Mouse (Mus musculus) MEL (cell line): ENCODE results near the gene Slc2a9. TPM values are rescaled to one million over a fixed set of nuclear protein-coding genes. Genes with fewer than 3 reads are reported as not detected.

ENCODE experiments used
- DNase-seq: peaks from one replicate; pipeline ENCODE4 v3.0.0; 2011; ENCODE audit warnings: low read depth, low spot score
- H3K27ac ChIP-seq: 2 replicates; pipeline ENCODE4 v1.5.1; 2012; ENCODE audit warnings: low read depth, mild to moderate bottlenecking, control low read depth, low read length, moderate library complexity; ENCODE audit not compliant: control insufficient read depth
- H3K27me3 ChIP-seq, 2 experiments: fragments of 150-350 bp in 1 of 2; sonication (generic) in 1 of 2; 2 replicates each; pipeline ENCODE4 v1.6.1; 2012; ENCODE audit warnings: low read length in 2 of 2, mild to moderate bottlenecking in 2 of 2, improper control_type of control experiment in 1 of 2, moderate library complexity in 1 of 2; ENCODE audit not compliant: insufficient read depth in 2 of 2, control insufficient read depth in 1 of 2
- H3K36me3 ChIP-seq, 2 experiments: 2 replicates each; pipeline ENCODE4 v1.6.1; 2012 to 2014; ENCODE audit warnings: low read length in 2 of 2, improper control_type of control experiment in 1 of 2, inconsistent platforms in 1 of 2, mild to moderate bottlenecking in 1 of 2; ENCODE audit not compliant: insufficient read depth in 2 of 2, control insufficient read depth in 1 of 2
- H3K4me1 ChIP-seq, 2 experiments: fragments of 150-350 bp in 1 of 2; sonication (generic) in 1 of 2; 2 replicates each; pipeline ENCODE4 v1.6.1; 2012; ENCODE audit warnings: low read length in 2 of 2, improper control_type of control experiment in 1 of 2, mild to moderate bottlenecking in 1 of 2; ENCODE audit not compliant: insufficient read depth in 2 of 2, control insufficient read depth in 1 of 2
- H3K4me3 ChIP-seq, 2 experiments: fragments of 150-350 bp in 1 of 2; sonication (generic) in 1 of 2; 2 replicates each; pipeline ENCODE4 v1.5.1; 2012; ENCODE audit warnings: low read depth in 2 of 2, low read length in 2 of 2, mild to moderate bottlenecking in 2 of 2, moderate library complexity in 2 of 2, control low read depth in 1 of 2, improper control_type of control experiment in 1 of 2; ENCODE audit not compliant: control insufficient read depth in 1 of 2, insufficient read depth in 1 of 2
- H3K79me2 ChIP-seq: 2 replicates; pipeline ENCODE4 v1.6.1; 2012; ENCODE audit warnings: mild to moderate bottlenecking, low read length, moderate library complexity; ENCODE audit not compliant: control insufficient read depth, poor library complexity, insufficient read depth
- H3K9ac ChIP-seq: 2 replicates; pipeline ENCODE4 v1.6.1; 2012; ENCODE audit warnings: low read depth, mild to moderate bottlenecking, control low read depth, low read length, moderate library complexity; ENCODE audit not compliant: control insufficient read depth, poor library complexity, severe bottlenecking
- H3K9me3 ChIP-seq: fragments of 150-350 bp; sonication (generic); replicated peaks from 2 replicates; pipeline ENCODE4 v1.6.1; 2012; ENCODE audit warnings: mild to moderate bottlenecking, low read length, improper control_type of control experiment, moderate library complexity; ENCODE audit not compliant: insufficient read depth
- BHLHE40 ChIP-seq: IDR thresholded peaks from 2 replicates; pipeline ENCODE4 v1.6.1; 2012; ENCODE audit warnings: low read depth, mild to moderate bottlenecking, inconsistent platforms, low read length, improper control_type of control experiment, borderline replicate concordance
- CHD1 ChIP-seq: IDR thresholded peaks from 2 replicates; pipeline ENCODE4 v1.6.1; 2012; ENCODE audit warnings: low read depth, mild to moderate bottlenecking, inconsistent platforms, low read length, improper control_type of control experiment
- CHD2 ChIP-seq: IDR thresholded peaks from 2 replicates; pipeline ENCODE4 v1.6.1; 2011; ENCODE audit warnings: low read length, improper control_type of control experiment
- CTCF ChIP-seq, 3 experiments: IDR thresholded peaks in 2 of 3; conservative IDR thresholded peaks in 1 of 3; 2 replicates each; pipeline ENCODE4 v1.5.1; 2011 to 2012; ENCODE audit warnings: low read length in 3 of 3, low read depth in 2 of 3, mild to moderate bottlenecking in 2 of 3, improper control_type of control experiment in 1 of 3, inconsistent platforms in 1 of 3, mixed read lengths in 1 of 3, moderate library complexity in 1 of 3; ENCODE audit not compliant: control insufficient read depth in 1 of 3, insufficient read depth in 1 of 3, poor library complexity in 1 of 3, severe bottlenecking in 1 of 3
- E2F4 ChIP-seq: IDR thresholded peaks from 2 replicates; pipeline ENCODE4 v1.6.1; 2011; ENCODE audit warnings: low read depth, low read length, improper control_type of control experiment, borderline replicate concordance
- ELF1 ChIP-seq: IDR thresholded peaks from 2 replicates; pipeline ENCODE4 v1.6.1; 2014; ENCODE audit warnings: low read depth, mild to moderate bottlenecking, inconsistent platforms, low read length, improper control_type of control experiment, moderate library complexity
- EP300 ChIP-seq, 2 experiments: IDR thresholded peaks; 2 replicates each; pipeline ENCODE4 v1.6.1; 2011; ENCODE audit warnings: improper control_type of control experiment in 2 of 2, low read length in 2 of 2, low read depth in 1 of 2, mild to moderate bottlenecking in 1 of 2
- ETS1 ChIP-seq: IDR thresholded peaks from 2 replicates; pipeline ENCODE4 v1.6.1; 2012; ENCODE audit warnings: low read depth, mild to moderate bottlenecking, inconsistent platforms, low read length, improper control_type of control experiment, moderate library complexity
- GABPA ChIP-seq: IDR thresholded peaks from 2 replicates; pipeline ENCODE4 v1.6.1; 2012; ENCODE audit warnings: low read depth, mild to moderate bottlenecking, inconsistent platforms, low read length, improper control_type of control experiment, moderate library complexity
- GATA1 ChIP-seq: IDR thresholded peaks from 2 replicates; pipeline ENCODE4 v1.6.1; 2011; ENCODE audit warnings: low read depth, low read length, improper control_type of control experiment
- HCFC1 ChIP-seq: IDR thresholded peaks from 2 replicates; pipeline ENCODE4 v1.6.1; 2012; ENCODE audit warnings: low read depth, mild to moderate bottlenecking, inconsistent platforms, low read length, improper control_type of control experiment, moderate library complexity
- JUND ChIP-seq: IDR thresholded peaks from 2 replicates; pipeline ENCODE4 v1.6.1; 2011; ENCODE audit warnings: low read depth, mild to moderate bottlenecking, improper control_type of control experiment, low read length
- KAT2A ChIP-seq: conservative IDR thresholded peaks from 2 replicates; pipeline ENCODE4 v1.6.1; 2012; ENCODE audit warnings: low read depth, low read length, improper control_type of control experiment, inconsistent platforms
- MAX ChIP-seq: IDR thresholded peaks from 2 replicates; pipeline ENCODE4 v1.6.1; 2011; ENCODE audit warnings: low read length, improper control_type of control experiment
- MEF2A ChIP-seq: IDR thresholded peaks from 2 replicates; pipeline ENCODE4 v1.6.1; 2014; ENCODE audit warnings: low read depth, mild to moderate bottlenecking, inconsistent platforms, low read length, improper control_type of control experiment; ENCODE audit not compliant: poor library complexity, insufficient replicate concordance, severe bottlenecking; ENCODE audit errors: extremely low read depth
- MXI1 ChIP-seq: IDR thresholded peaks from 2 replicates; pipeline ENCODE4 v1.6.1; 2011; ENCODE audit warnings: mild to moderate bottlenecking, low read depth, low read length, improper control_type of control experiment
- MYB ChIP-seq: IDR thresholded peaks from 2 replicates; pipeline ENCODE4 v1.6.1; 2011; ENCODE audit warnings: mild to moderate bottlenecking, low read depth, low read length, improper control_type of control experiment
- MYC ChIP-seq: IDR thresholded peaks from 2 replicates; pipeline ENCODE4 v1.6.1; 2011; ENCODE audit warnings: low read depth, mild to moderate bottlenecking, low read length, improper control_type of control experiment, moderate library complexity
- NELFE ChIP-seq: IDR thresholded peaks from 2 replicates; pipeline ENCODE4 v1.6.1; 2011; ENCODE audit warnings: low read depth, low read length, improper control_type of control experiment
- NRF1 ChIP-seq: IDR thresholded peaks from 2 replicates; pipeline ENCODE4 v1.6.1; 2014; ENCODE audit warnings: low read depth, mild to moderate bottlenecking, inconsistent platforms, low read length, improper control_type of control experiment, moderate library complexity; ENCODE audit not compliant: poor library complexity, insufficient read depth, severe bottlenecking
- POLR2A ChIP-seq, 2 experiments: IDR thresholded peaks; 2 replicates each; pipeline ENCODE4 v1.6.1; 2011 to 2012; ENCODE audit warnings: low read length in 2 of 2, mild to moderate bottlenecking in 2 of 2, control low read depth in 1 of 2, improper control_type of control experiment in 1 of 2, low read depth in 1 of 2, moderate library complexity in 1 of 2; ENCODE audit not compliant: control insufficient read depth in 1 of 2, insufficient read depth in 1 of 2, poor library complexity in 1 of 2
- POLR2AphosphoS2 ChIP-seq: IDR thresholded peaks from 2 replicates; pipeline ENCODE4 v1.6.1; 2011; ENCODE audit warnings: low read length, improper control_type of control experiment
- POLR2AphosphoS5 ChIP-seq: IDR thresholded peaks from 2 replicates; pipeline ENCODE4 v1.6.1; 2012; ENCODE audit warnings: low read depth, borderline replicate concordance, mild to moderate bottlenecking, inconsistent platforms, low read length, moderate library complexity, mixed read lengths
- RAD21 ChIP-seq: IDR thresholded peaks from 2 replicates; pipeline ENCODE4 v1.6.1; 2011; ENCODE audit warnings: mild to moderate bottlenecking, low read depth, low read length, improper control_type of control experiment
- RCOR1 ChIP-seq: IDR thresholded peaks from 2 replicates; pipeline ENCODE4 v1.6.1; 2012; ENCODE audit warnings: low read depth, mild to moderate bottlenecking, inconsistent platforms, low read length, improper control_type of control experiment
- SIN3A ChIP-seq: IDR thresholded peaks from 2 replicates; pipeline ENCODE4 v1.6.1; 2012; ENCODE audit warnings: low read length, improper control_type of control experiment, inconsistent platforms
- SMC3 ChIP-seq: IDR thresholded peaks from 2 replicates; pipeline ENCODE4 v1.6.1; 2011; ENCODE audit warnings: low read depth, low read length, improper control_type of control experiment
- TAL1 ChIP-seq: IDR thresholded peaks from 2 replicates; pipeline ENCODE4 v1.6.1; 2012; ENCODE audit warnings: mild to moderate bottlenecking, inconsistent platforms, low read length, moderate library complexity, mixed read lengths
- TBP ChIP-seq: IDR thresholded peaks from 2 replicates; pipeline ENCODE4 v1.8.0; 2011; ENCODE audit warnings: low read depth, low read length, improper control_type of control experiment
- TCF12 ChIP-seq: IDR thresholded peaks from 2 replicates; pipeline ENCODE4 v1.6.1; 2014; ENCODE audit warnings: low read depth, mild to moderate bottlenecking, inconsistent platforms, low read length, improper control_type of control experiment, moderate library complexity
- UBTF ChIP-seq: IDR thresholded peaks from 2 replicates; pipeline ENCODE4 v1.6.1; 2012; ENCODE audit warnings: low read depth, mild to moderate bottlenecking, inconsistent platforms, low read length, improper control_type of control experiment, moderate library complexity, borderline replicate concordance; ENCODE audit not compliant: insufficient read depth
- USF1 ChIP-seq: IDR thresholded peaks from 2 replicates; pipeline ENCODE4 v1.6.1; 2014; ENCODE audit warnings: low read depth, mild to moderate bottlenecking, inconsistent platforms, low read length, improper control_type of control experiment, moderate library complexity
- USF2 ChIP-seq, 2 experiments: IDR thresholded peaks; 2 replicates each; pipeline ENCODE4 v1.6.1; 2011 to 2012; ENCODE audit warnings: improper control_type of control experiment in 2 of 2, low read length in 2 of 2, borderline replicate concordance in 1 of 2, inconsistent platforms in 1 of 2, low read depth in 1 of 2, mild to moderate bottlenecking in 1 of 2; ENCODE audit not compliant: insufficient read depth in 1 of 2
- ZC3H11A ChIP-seq: IDR thresholded peaks from 2 replicates; pipeline ENCODE4 v1.6.1; 2012; ENCODE audit warnings: low read depth, mild to moderate bottlenecking, inconsistent platforms, low read length, improper control_type of control experiment
- ZKSCAN1 ChIP-seq: IDR thresholded peaks from 2 replicates; pipeline ENCODE4 v1.6.1; 2012; ENCODE audit warnings: low read depth, mild to moderate bottlenecking, inconsistent platforms, low read length, improper control_type of control experiment, moderate library complexity
- ZMIZ1 ChIP-seq: IDR thresholded peaks from 2 replicates; pipeline ENCODE4 v1.6.1; 2012; ENCODE audit warnings: low read depth, mild to moderate bottlenecking, inconsistent platforms, low read length, improper control_type of control experiment, moderate library complexity
- ZNF384 ChIP-seq: IDR thresholded peaks from 2 replicates; pipeline ENCODE4 v1.6.1; 2012; ENCODE audit warnings: low read depth, mild to moderate bottlenecking, inconsistent platforms, low read length, improper control_type of control experiment
- polyA plus RNA-seq, 2 experiments: library from polyadenylated mRNA; stranded (reverse) in 1 of 2; unstranded in 1 of 2; fragments of >175 nt in 1 of 2; fragments of >200 nt in 1 of 2; gene quantifications; 2 replicates each; pipeline versions ENCODE4 v1.2.1 to v1.2.4; 2012; ENCODE audit warnings: low replicate concordance in 2 of 2, low read depth in 1 of 2; ENCODE audit not compliant: insufficient read length in 2 of 2, insufficient read depth in 1 of 2, missing spikeins in 1 of 2
- total RNA-seq: library from RNA; depleted of rRNA; stranded (reverse); fragments of 300-350 nt; gene quantifications from 2 replicates; pipeline ENCODE4 v1.2.3, GENCODE M21; 2012

The Slc2a9 gene
- total and polyA plus RNA-seq, 3 experiments: 1.1 to 4.2 TPM; not detected in 1

GRCm38 (mm10) chr5:38483518-38484110 is 19.3 kb downstream of the Slc2a9 start:
- H3K4me1 ChIP-seq: peaks cover 4 to 41% of the 10 kb centered on the region in 2 experiments
- no peaks in the 10 kb centered on the region for H3K9me3 ChIP-seq
- no peaks in the 10 kb centered on the region for H3K79me2 ChIP-seq
- H3K9ac ChIP-seq: no peak overlapping the region
- peaks cover 0 to 14% of the 10 kb centered on the region in 2 experiments; a peak in 2 of 4 replicates for H3K36me3 ChIP-seq
- H3K27ac ChIP-seq: no peak overlapping the region
- H3K4me3 ChIP-seq: no peak overlapping the region
- H3K27me3 ChIP-seq: no peaks in the 10 kb centered on the region
- peak; percentile 52 for DNase-seq
- TF ChIP-seq POLR2AphosphoS5 (no peak), ZKSCAN1 (peak; percentile 63; the same call in 1 of the 2 replicates), RAD21 (no peak), TAL1 (no peak), MXI1 (no peak), USF2 (IDR thresholded peaks at IDR 0.05; ENCODE audit: borderline replicate concordance in 1 of 2, insufficient read depth in 1 of 2, low read depth in 1 of 2, low read length in 2 of 2) (no peak), ZNF384 (peak; percentile 99), SIN3A (peak; percentile 46; the same call in 1 of the 2 replicates), POLR2AphosphoS2 (no peak), KAT2A (no peak), CHD1 (no peak), NRF1 (no peak), NELFE (no peak), SMC3 (no peak), BHLHE40 (no peak; the same call in 1 of the 2 replicates), MYC (no peak), TCF12 (no peak), ELF1 (no peak), ETS1 (0 out of 2 replicates have a peak, but pooled peaks have one; percentile 16), ZC3H11A (no peak), JUND (no peak), CTCF (IDR thresholded peaks at IDR 0.05 in 2 of 3, conservative IDR thresholded peaks at IDR 0.05 in 1 of 3; ENCODE audit: control insufficient read depth in 1 of 3, insufficient read depth in 1 of 3, low read depth in 2 of 3, low read length in 3 of 3, poor library complexity in 1 of 3, severe bottlenecking in 1 of 3) (no peak), ZMIZ1 (no peak), TBP (0 out of 2 replicates have a peak, but pooled peaks have one; percentile 34), POLR2A (IDR thresholded peaks at IDR 0.05; ENCODE audit: control insufficient read depth in 1 of 2, insufficient read depth in 1 of 2, low read depth in 1 of 2, low read length in 2 of 2, poor library complexity in 1 of 2) (no peak), MYB (no peak), CHD2 (no peak), GABPA (no peak), HCFC1 (no peak), MAX (no peak), MEF2A (no peak), UBTF (no peak), E2F4 (no peak), USF1 (no peak), EP300 (IDR thresholded peaks at IDR 0.05; ENCODE audit: low read depth in 1 of 2, low read length in 2 of 2) (peak; percentile 16 to 66; a peak in 3 of 4 replicates), RCOR1 (peak; percentile 58), GATA1 (no peak)
